Mouse (Mus musculus): ENCODE data around the gene Epo. TPM values are rescaled to one million over a fixed set of nuclear protein-coding genes. Genes with fewer than 3 reads are reported as not detected.

Gene Epo
- not detected in 2 replicates for polyA plus RNA-seq (2015; fragmentation: Nextera tagmentation; extraction: Ambion mirVana)

GRCm38 (mm10) chr5:137533117-137533827 lies at the start of gene Epo, which contains the start of gene Gnb2:
TSS of gene Epo (minus strand) at chr5:137533242.
TSS of gene Gnb2 (minus strand) at chr5:137533510.
- Histone ChIP-seq H3K4me3 (replicated peaks) (peak within 1 kb of the TSS; percentile 75), H3K9me3 (replicated peaks) (no peaks in the 10 kb centered on the region), H3K9ac (peak within 1 kb of the TSS; percentile 82), H3K27me3 (no peaks in the 10 kb centered on the region), H3K27ac (replicated peaks) (peak within 1 kb of the TSS; percentile 94), H3K4me1 (peaks cover 25% of the 10 kb centered on the region), H3K4me2 (replicated peaks) (peak within 1 kb of the TSS; percentile 83), H3K36me3 (peaks cover 19% of the 10 kb centered on the region)
- ATAC-seq (ENCODE audit: insufficient number of reproducible peaks, low FRiP score, low TSS enrichment, low read depth): peak; percentile 79
- under 1% methylated on average over 40 of the region's 40 CpGs for WGBS

GRCm38 (mm10) chr5:137582702-137583101 lies 49.7 kb upstream of the Epo start:
- peak overlapping the region; percentile 40 for H3K4me3 ChIP-seq (replicated peaks)

DNA sequence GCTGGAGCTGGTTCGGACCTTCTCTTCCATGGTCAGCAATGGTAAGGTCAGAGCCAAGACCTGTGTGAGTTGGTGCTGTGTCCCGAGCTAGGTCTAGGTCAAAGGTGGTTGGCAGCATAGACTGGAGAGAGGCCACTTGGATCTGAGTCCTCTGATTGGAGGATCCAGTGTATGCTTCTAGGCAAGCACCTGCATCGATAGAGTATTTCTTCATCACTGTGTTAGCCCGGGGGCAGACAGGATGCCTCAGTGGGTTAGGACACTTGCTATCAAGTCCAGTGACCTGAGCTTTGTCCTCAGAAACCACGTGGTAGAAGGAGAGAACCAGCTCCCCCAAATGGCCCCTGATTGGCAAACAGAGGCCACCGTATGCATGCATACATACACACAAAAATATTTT lies 47.2 kb upstream of the Epo start:
- Histone ChIP-seq H3K36me3 (no peaks in the 10 kb centered on the region), H3K4me1 (peaks cover 21% of the 10 kb centered on the region), H3K27me3 (no peaks in the 10 kb centered on the region; the same call in 1 of the 2 replicates), H3K4me2 (replicated peaks) (no peak overlapping the region), H3K9me3 (replicated peaks) (no peaks in the 10 kb centered on the region), H3K27ac (replicated peaks) (no peak overlapping the region), H3K4me3 (replicated peaks) (no peak overlapping the region), H3K9ac (no peak overlapping the region)
- WGBS: 74% methylated on average over 6 of the region's 6 CpGs
- no peak for ATAC-seq (ENCODE audit: insufficient number of reproducible peaks, low FRiP score, low TSS enrichment, low read depth)

More at GRCm38 (mm10) chr5:137582702-137583101, 49.7 kb upstream of the Epo start:
- Histone ChIP-seq H3K27me3 (no peaks in the 10 kb centered on the region; the same call in 1 of the 2 replicates), H3K9ac (no peak overlapping the region), H3K4me1 (peaks cover 21% of the 10 kb centered on the region), H3K4me2 (replicated peaks) (peak overlapping the region; percentile 57; the same call in 1 of the 2 replicates), H3K9me3 (replicated peaks) (no peaks in the 10 kb centered on the region), H3K36me3 (no peaks in the 10 kb centered on the region), H3K27ac (replicated peaks) (no peak overlapping the region)
- ATAC-seq (ENCODE audit: insufficient number of reproducible peaks, low FRiP score, low TSS enrichment, low read depth): no peak
- 28% methylated on average over 8 of the region's 8 CpGs for WGBS

DNA sequence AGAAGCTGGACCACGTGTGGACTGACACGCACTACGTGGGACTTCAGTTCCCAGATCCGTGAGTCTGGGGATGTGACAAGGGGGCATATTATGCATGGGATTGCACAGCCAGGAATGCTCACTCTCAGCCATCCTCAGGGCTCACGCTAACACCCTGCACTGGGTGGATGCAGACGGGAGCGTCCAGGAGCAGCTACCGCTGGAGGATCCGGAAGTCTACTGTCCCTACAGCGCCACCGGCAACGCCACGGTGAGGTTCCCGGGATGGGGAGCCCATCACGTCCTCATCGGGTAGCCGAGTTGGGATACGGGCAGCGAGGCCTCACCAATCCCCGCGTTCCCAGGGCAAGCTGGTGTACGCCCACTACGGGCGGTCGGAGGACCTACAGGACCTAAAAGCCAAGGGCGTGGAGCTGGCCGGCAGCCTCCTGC lies 41.4 kb upstream of the Epo start:
- H3K4me2 ChIP-seq (replicated peaks): peak overlapping the region; percentile 43
- 7% methylated on average over 27 of the region's 27 CpGs for WGBS
- no peak overlapping the region for H3K27ac ChIP-seq (replicated peaks)
- no peak for ATAC-seq (ENCODE audit: insufficient number of reproducible peaks, low FRiP score, low TSS enrichment, low read depth)
- no peaks in the 10 kb centered on the region for H3K36me3 ChIP-seq
- H3K4me1 ChIP-seq: 0 out of 2 replicates have a peak, but pooled peaks cover 11% of the 10 kb centered on the region
- H3K9me3 ChIP-seq (replicated peaks): no peaks in the 10 kb centered on the region
- peak overlapping the region; percentile 13; the same call in 1 of the 2 replicates for H3K4me3 ChIP-seq (replicated peaks)
- peaks cover 10% of the 10 kb centered on the region for H3K27me3 ChIP-seq
- H3K9ac ChIP-seq: no peak overlapping the region

DNA sequence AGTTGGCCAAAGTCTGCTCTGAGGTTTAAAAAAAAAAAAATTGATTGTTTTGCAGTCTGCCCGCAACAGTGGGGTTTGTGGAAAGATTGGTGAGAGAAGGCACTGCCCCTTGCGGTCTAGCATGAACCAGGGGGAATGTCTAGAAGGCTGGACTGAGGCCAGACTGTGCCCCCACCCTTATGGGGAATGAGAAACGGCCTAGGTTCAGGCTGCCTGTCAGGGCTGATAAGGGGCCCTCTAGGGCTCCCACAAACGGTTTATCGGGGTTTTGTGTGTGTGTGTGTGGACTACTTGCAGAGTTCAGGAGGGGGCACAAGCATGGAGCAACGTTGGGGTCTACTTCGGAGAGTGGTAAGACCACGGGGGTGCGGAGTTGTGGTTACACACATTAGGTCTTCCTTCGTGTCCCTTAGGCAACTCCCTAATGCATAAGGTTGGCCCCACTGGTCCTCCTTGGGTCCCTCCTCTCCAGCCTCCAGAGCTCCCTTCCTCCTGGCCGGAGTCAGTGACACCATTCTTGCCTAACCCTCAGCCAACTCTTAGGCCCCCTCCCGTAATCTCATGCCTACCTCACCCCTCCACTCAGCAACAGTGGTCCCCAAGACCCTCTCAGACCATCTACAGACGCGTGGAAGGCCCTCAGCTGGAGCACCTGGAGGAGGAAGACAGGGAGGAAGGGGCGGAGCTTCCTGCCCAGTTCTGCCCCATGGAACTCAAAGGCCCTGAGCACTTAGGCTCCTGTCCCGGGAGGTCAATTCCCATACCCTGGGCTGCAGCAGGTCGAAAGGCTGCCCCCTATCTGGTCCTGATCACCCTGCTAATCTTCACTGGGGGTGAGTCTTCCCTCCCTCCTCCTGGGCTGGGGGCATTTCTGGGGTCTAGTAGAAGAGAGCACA lies 37.9 kb upstream of the Epo start:
- Histone ChIP-seq H3K4me3 (replicated peaks) (no peak overlapping the region), H3K27ac (replicated peaks) (no peak overlapping the region; the same call in 1 of the 2 replicates), H3K9me3 (replicated peaks) (no peaks in the 10 kb centered on the region), H3K27me3 (peaks cover 10% of the 10 kb centered on the region), H3K9ac (no peak overlapping the region), H3K4me2 (replicated peaks) (no peak overlapping the region), H3K4me1 (0 out of 2 replicates have a peak, but pooled peaks cover 12% of the 10 kb centered on the region), H3K36me3 (no peaks in the 10 kb centered on the region)
- 74% methylated on average over 17 of the region's 17 CpGs for WGBS
- ATAC-seq (ENCODE audit: insufficient number of reproducible peaks, low FRiP score, low TSS enrichment, low read depth): no peak

DNA sequence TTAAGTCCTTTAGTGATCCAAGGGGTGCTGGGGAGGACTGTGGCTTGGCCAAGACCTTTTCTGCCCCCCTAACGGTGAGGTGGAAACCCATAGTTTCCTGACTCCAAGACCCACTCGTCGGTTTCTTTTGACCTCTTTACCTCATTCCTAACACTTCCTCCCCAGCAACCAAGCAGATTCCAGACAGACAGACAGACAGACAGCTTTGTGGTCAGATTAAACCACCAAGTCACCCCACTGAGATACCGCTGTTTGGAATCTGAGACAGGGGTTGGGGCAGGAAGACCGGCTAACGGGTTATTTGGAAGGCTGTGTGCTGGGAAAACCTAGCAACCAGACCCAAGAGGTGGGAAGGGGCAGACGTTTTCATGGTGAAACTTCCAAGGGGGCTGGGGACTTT lies 37.1 kb upstream of the Epo start:
- Histone ChIP-seq H3K4me3 (replicated peaks) (no peak overlapping the region), H3K36me3 (no peaks in the 10 kb centered on the region), H3K4me1 (0 out of 2 replicates have a peak, but pooled peaks cover 12% of the 10 kb centered on the region), H3K4me2 (replicated peaks) (no peak overlapping the region), H3K27me3 (peaks cover 10% of the 10 kb centered on the region), H3K9ac (no peak overlapping the region), H3K9me3 (replicated peaks) (no peaks in the 10 kb centered on the region), H3K27ac (replicated peaks) (no peak overlapping the region)
- ATAC-seq (ENCODE audit: insufficient number of reproducible peaks, low FRiP score, low TSS enrichment, low read depth): no peak
- 45% methylated on average over 7 of the region's 7 CpGs for WGBS

GRCm38 (mm10) chr5:137569665-137570064 lies 36.6 kb upstream of the Epo start, which contains the start of gene Tfr2:
TSS of gene Tfr2 (plus strand) at chr5:137569840.
- H3K4me3 ChIP-seq (replicated peaks): no peak within 1 kb of the TSS
- WGBS: 28% methylated on average over 9 of the region's 9 CpGs
- H3K4me1 ChIP-seq: 0 out of 2 replicates have a peak, but pooled peaks cover 12% of the 10 kb centered on the region
- no peaks in the 10 kb centered on the region for H3K36me3 ChIP-seq
- H3K4me2 ChIP-seq (replicated peaks): no peak within 1 kb of the TSS
- no peak within 1 kb of the TSS for H3K9ac ChIP-seq
- ATAC-seq (ENCODE audit: insufficient number of reproducible peaks, low FRiP score, low TSS enrichment, low read depth): peak; percentile 37; the same call in 1 of the 2 replicates
- peaks cover 9% of the 10 kb centered on the region for H3K27me3 ChIP-seq
- no peaks in the 10 kb centered on the region for H3K9me3 ChIP-seq (replicated peaks)
- no peak within 1 kb of the TSS; the same call in 1 of the 2 replicates for H3K27ac ChIP-seq (replicated peaks)

- 0 out of 2 replicates have a peak, but pooled peaks cover 7% of the 10 kb centered on the region for H3K4me1 ChIP-seq
- no peak overlapping the region for H3K9ac ChIP-seq
- no peak overlapping the region for H3K4me3 ChIP-seq (replicated peaks)
- H3K27ac ChIP-seq (replicated peaks): no peak overlapping the region
- H3K9me3 ChIP-seq (replicated peaks): no peaks in the 10 kb centered on the region
- ATAC-seq (ENCODE audit: insufficient number of reproducible peaks, low FRiP score, low TSS enrichment, low read depth): no peak
- no peak overlapping the region for H3K4me2 ChIP-seq (replicated peaks)
- 66% methylated on average over 12 of the region's 12 CpGs for WGBS
- no peaks in the 10 kb centered on the region for H3K36me3 ChIP-seq
- peaks cover 3% of the 10 kb centered on the region; the same call in 1 of the 2 replicates for H3K27me3 ChIP-seq
These were observed 36.0 kb upstream of the Epo start for GRCm38 (mm10) chr5:137569031-137569430.

GRCm38 (mm10) chr5:137568223-137568798 lies 35.3 kb upstream of the Epo start:
- no peak overlapping the region for H3K9ac ChIP-seq
- 83% methylated on average over 8 of the region's 8 CpGs for WGBS

GRCm38 (mm10) chr5:137566416-137566815 lies 33.4 kb upstream of the Epo start:
- no peaks in the 10 kb centered on the region for H3K9me3 ChIP-seq (replicated peaks)
- H3K36me3 ChIP-seq: no peaks in the 10 kb centered on the region
- no peak overlapping the region for H3K4me3 ChIP-seq (replicated peaks)
- H3K4me1 ChIP-seq: 0 out of 2 replicates have a peak, but pooled peaks cover 7% of the 10 kb centered on the region
- H3K27ac ChIP-seq (replicated peaks): no peak overlapping the region
- 91% methylated on average over 5 of the region's 5 CpGs for WGBS
- no peak for ATAC-seq (ENCODE audit: insufficient number of reproducible peaks, low FRiP score, low TSS enrichment, low read depth)
- no peak overlapping the region for H3K4me2 ChIP-seq (replicated peaks)
- H3K9ac ChIP-seq: no peak overlapping the region
- H3K27me3 ChIP-seq: no peaks in the 10 kb centered on the region

More at GRCm38 (mm10) chr5:137568223-137568798, 35.3 kb upstream of the Epo start:
- no peaks in the 10 kb centered on the region for H3K27me3 ChIP-seq
- H3K4me2 ChIP-seq (replicated peaks): no peak overlapping the region
- H3K4me1 ChIP-seq: 0 out of 2 replicates have a peak, but pooled peaks cover 7% of the 10 kb centered on the region
- no peak overlapping the region for H3K27ac ChIP-seq (replicated peaks)
- no peaks in the 10 kb centered on the region for H3K9me3 ChIP-seq (replicated peaks)
- H3K4me3 ChIP-seq (replicated peaks): no peak overlapping the region
- H3K36me3 ChIP-seq: no peaks in the 10 kb centered on the region
- ATAC-seq (ENCODE audit: insufficient number of reproducible peaks, low FRiP score, low TSS enrichment, low read depth): no peak

All from embryonic facial prominence, embryonic 15.5 days (tissue).